Mouse (Mus musculus) megakaryocyte, embryonic 14.5 days (primary cell): ENCODE data around the gene Polr2b. TPM values are rescaled to one million over a fixed set of nuclear protein-coding genes. Genes with fewer than 3 reads are reported as not detected.

Experiments
- H3K27me3 ChIP-seq: replicated peaks from 2 replicates; pipeline ENCODE3; 2012; ENCODE audit warnings: inconsistent platforms
- H3K36me3 ChIP-seq: replicated peaks from 2 replicates; pipeline ENCODE3; 2012; ENCODE audit warnings: low read length, inconsistent platforms, mixed read lengths
- H3K4me1 ChIP-seq: 2 replicates; pipeline ENCODE4 v1.6.1; 2012; ENCODE audit warnings: inconsistent platforms
- H3K4me3 ChIP-seq: replicated peaks from 2 replicates; pipeline ENCODE3; 2012; ENCODE audit warnings: moderate library complexity, mild to moderate bottlenecking, inconsistent platforms
- H3K9me3 ChIP-seq: 2 replicates; pipeline ENCODE4 v1.6.1; 2012; ENCODE audit warnings: inconsistent platforms
- FLI1 ChIP-seq: IDR thresholded peaks from 2 replicates; pipeline ENCODE4 v1.6.1; 2012; ENCODE audit warnings: low read length, inconsistent platforms, mixed read lengths
- GATA1 ChIP-seq: IDR thresholded peaks from 3 replicates; pipeline ENCODE4 v1.6.1; 2012; ENCODE audit warnings: mixed read lengths, low read length, inconsistent platforms, borderline replicate concordance
- polyA plus RNA-seq: library from polyadenylated mRNA; stranded (reverse); fragments of >175 nt; gene quantifications from 2 replicates; pipeline ENCODE4 v1.2.3, GENCODE M21; 2012; ENCODE audit warnings: low replicate concordance; ENCODE audit not compliant: insufficient read depth

Gene Polr2b
- polyA plus RNA-seq, 1 experiment = 1.0 TPM

DNA sequence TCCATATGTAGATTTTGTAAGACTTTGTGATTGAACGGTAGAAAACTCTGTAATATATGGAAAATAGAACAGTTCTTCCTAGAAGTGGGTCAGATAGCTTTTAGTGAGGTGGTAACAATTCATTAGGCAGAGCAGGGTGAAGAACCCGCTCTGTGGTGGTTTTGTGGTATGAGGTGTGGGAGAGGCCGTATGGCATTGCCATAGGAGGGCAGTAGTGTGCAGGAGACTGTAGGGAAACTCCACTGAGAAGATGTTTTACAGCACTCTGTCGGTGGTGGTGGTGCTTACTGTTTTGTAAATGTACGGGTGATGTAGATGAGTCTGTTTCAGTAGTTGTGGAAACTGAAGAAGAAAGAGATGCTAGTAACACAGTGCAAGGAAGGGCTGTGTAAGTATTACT is 20.2 kb downstream of the Polr2b start:
- Histone ChIP-seq H3K4me3 (no peak overlapping the region), H3K27me3 (no peaks in the 10 kb centered on the region), H3K4me1 (peaks cover 4% of the 10 kb centered on the region), H3K36me3 (peaks cover 96% of the 10 kb centered on the region), H3K9me3 (no peaks in the 10 kb centered on the region)
- no peak for TF ChIP-seq GATA1
- TF ChIP-seq FLI1 = no peak

DNA sequence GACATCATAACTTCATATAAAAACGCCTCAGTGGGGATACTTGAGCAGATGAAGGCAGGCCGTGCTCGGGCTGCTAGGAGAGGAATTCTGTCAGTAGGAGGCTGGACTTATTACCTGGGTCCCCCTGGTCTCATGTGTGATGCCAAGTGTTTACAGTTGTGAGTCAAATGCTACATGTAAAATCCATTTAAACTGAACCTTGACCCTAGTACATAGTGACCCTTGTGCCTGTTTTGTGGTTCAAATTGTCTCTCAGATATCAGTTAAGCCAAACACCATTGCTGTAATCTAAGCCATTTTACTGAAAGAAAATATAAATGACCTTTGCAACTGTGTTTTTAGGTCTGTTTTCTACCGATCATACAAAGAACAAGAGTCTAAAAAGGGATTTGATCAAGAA is 30.1 kb downstream of the Polr2b start:
- H3K4me1 ChIP-seq = no peaks in the 10 kb centered on the region
- no peaks in the 10 kb centered on the region for H3K27me3 ChIP-seq
- no peaks in the 10 kb centered on the region for H3K9me3 ChIP-seq
- no peak for TF ChIP-seq GATA1
- no peak for TF ChIP-seq FLI1
- peaks cover 100% of the 10 kb centered on the region for H3K36me3 ChIP-seq
- H3K4me3 ChIP-seq = no peak overlapping the region

DNA sequence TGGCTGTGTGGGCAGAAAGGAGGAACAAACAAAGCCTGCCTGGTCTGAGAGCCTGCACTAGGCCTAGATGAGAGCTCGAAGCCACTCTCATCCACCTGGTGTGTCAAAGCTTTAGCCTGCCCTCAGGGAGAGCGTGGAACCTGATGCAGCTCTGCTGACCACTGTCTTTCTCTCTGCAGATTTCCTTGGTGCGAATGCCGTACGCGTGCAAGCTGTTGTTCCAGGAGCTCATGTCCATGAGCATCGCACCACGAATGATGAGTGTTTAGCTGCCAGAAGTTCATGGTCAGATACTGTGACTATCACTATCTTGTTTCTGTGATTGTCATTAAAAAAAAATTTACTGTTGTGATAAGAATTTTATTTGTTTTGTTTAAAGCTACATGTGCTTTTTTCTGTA is 39.0 kb downstream of the Polr2b start:
- peaks cover 71% of the 10 kb centered on the region for H3K36me3 ChIP-seq
- H3K9me3 ChIP-seq = no peaks in the 10 kb centered on the region
- peaks cover 2% of the 10 kb centered on the region for H3K27me3 ChIP-seq
- H3K4me3 ChIP-seq = no peak overlapping the region
- peaks cover 23% of the 10 kb centered on the region for H3K4me1 ChIP-seq
- no peak for TF ChIP-seq GATA1

DNA sequence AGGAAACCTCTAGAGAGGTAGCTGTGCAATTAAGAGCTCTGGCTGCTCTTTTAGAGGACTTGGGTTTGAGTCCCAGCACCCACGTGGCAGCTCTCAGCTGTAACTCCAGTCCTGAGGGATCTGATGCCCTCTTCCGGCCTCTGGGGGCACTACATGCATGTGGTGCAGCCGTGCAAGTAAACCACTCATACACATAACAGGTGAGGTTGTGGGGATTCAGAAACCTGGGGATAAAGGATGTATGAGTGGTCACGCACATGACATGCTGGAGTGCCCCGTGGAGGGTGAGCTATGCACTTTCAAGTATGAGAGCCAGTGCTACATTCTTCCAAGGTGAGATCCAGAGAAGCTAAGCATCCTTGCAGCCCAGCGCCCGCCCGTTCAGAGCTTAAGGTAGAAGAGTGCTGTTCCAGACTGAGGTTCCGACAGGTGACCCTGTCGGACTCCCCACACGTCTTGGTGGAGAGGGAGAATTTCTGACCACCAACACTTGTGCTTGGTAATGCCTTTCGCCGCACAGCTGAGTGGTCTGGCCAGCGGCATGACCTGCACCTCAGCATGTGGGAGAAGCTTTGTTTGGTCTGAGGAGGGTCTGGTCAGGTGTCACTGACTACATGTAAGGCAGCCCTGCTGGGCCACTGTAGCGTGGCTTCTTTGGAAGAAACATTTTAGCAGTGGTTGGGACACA is 40.2 kb downstream of the Polr2b start:
- Histone ChIP-seq H3K27me3 (peaks cover 2% of the 10 kb centered on the region), H3K36me3 (peaks cover 59% of the 10 kb centered on the region), H3K4me3 (no peak overlapping the region)

DNA sequence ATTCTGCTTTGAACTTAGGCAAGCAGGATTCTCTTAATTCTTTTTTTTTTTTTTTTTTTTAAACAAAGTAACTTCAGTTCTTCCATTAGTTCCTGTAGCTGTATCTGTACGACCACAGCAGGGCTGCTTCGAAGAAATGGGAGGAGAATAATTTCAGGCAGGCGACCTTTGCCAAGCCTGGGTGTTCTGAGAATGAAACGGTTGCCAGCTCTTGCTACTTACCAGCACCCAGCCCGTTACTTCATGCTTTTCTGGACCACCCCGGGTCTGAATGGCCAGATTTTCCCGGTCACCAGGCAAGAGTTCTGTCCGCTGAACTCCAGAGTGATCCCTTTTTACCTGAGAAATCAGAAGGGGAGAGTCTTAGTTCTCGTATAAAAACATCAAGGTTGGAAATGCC is 41.7 kb downstream of the Polr2b start:
- peaks cover 7% of the 10 kb centered on the region for H3K27me3 ChIP-seq
- no peak for TF ChIP-seq FLI1
- TF ChIP-seq GATA1 = no peak
- peaks cover 44% of the 10 kb centered on the region for H3K36me3 ChIP-seq
- H3K4me1 ChIP-seq = peaks cover 40% of the 10 kb centered on the region
- no peak overlapping the region for H3K4me3 ChIP-seq
- H3K9me3 ChIP-seq = no peaks in the 10 kb centered on the region

More for the DNA sequence above, 40.2 kb downstream of the Polr2b start:
- peaks cover 35% of the 10 kb centered on the region for H3K4me1 ChIP-seq
- TF ChIP-seq GATA1 (no peak), FLI1 (no peak)
- H3K9me3 ChIP-seq = no peaks in the 10 kb centered on the region

DNA sequence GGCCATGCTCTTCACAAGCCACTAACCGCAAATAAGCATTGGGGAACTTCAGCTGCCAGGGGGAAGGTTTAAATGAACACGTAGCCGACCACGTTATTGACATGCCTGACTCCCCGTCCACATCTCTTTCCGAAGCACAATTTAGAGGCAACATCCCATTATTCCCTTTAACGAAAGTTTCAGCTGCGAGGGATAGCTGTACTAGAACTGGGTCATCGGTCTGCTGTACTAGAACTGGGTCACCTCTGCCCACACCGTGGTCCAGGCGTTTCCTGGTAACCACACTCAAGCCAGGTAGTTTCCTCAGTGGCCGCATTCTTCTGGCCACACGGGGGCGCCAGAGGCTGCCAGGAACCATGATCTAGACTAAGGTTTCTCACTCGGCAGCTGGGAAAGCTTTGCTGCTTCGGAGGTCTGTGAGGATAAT is 44.4 kb downstream of the Polr2b start:
- TF ChIP-seq FLI1 = no peak
- TF ChIP-seq GATA1 = no peak
- Histone ChIP-seq H3K4me1 (peaks cover 47% of the 10 kb centered on the region), H3K27me3 (peaks cover 9% of the 10 kb centered on the region), H3K4me3 (peak overlapping the region; percentile 86), H3K9me3 (no peaks in the 10 kb centered on the region), H3K36me3 (peaks cover 18% of the 10 kb centered on the region)

DNA sequence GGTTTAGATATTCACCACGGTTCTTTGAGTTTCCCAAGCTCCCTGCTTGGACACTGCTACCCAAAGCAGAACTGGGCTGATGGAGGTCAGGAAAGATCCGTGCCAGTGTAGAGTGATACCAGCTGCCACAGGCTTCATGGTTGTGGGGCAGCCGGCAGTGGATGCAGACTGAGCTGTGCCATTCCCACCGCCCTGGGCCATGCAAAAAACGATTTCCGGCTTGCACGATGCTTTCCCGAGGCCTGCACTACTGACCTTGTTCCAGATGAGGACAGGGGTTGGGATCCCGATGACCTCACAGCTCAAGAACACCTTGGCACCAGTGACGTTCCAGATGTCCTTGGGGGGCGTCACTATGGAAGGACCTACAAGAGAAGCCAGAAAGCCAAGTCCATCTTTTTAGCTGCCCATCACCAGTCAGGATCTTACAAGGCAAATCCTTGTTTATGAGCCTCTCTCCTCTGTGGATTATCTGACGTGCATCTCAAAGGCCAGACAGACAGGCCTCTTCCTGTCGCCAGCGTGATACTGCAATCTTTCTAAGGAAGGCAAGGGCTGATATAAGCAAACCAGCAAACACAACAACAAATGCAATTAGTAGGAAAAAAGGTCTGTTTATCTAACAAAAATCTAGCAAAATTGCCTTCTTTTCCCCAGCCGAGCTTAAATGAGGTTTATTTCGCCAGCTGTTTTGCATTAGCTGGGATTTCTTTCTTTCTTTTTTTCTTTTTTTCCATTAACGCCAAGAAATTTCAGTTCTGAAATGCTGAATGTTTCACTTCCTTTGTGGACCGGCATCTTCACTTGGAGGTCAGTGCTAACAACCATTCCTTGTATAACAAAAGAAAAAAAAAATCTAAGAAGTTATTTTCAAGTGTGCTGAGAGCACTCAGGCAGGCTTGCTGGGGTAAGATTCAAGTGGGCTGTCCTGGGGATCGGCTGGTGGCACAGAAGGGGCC is 45.6 kb downstream of the Polr2b start:
- no peak overlapping the region for H3K4me3 ChIP-seq
- peaks cover 39% of the 10 kb centered on the region for H3K4me1 ChIP-seq
- H3K27me3 ChIP-seq = peaks cover 16% of the 10 kb centered on the region
- TF ChIP-seq FLI1 (no peak), GATA1 (no peak)
- no peaks in the 10 kb centered on the region for H3K9me3 ChIP-seq
- peaks cover 7% of the 10 kb centered on the region for H3K36me3 ChIP-seq

DNA sequence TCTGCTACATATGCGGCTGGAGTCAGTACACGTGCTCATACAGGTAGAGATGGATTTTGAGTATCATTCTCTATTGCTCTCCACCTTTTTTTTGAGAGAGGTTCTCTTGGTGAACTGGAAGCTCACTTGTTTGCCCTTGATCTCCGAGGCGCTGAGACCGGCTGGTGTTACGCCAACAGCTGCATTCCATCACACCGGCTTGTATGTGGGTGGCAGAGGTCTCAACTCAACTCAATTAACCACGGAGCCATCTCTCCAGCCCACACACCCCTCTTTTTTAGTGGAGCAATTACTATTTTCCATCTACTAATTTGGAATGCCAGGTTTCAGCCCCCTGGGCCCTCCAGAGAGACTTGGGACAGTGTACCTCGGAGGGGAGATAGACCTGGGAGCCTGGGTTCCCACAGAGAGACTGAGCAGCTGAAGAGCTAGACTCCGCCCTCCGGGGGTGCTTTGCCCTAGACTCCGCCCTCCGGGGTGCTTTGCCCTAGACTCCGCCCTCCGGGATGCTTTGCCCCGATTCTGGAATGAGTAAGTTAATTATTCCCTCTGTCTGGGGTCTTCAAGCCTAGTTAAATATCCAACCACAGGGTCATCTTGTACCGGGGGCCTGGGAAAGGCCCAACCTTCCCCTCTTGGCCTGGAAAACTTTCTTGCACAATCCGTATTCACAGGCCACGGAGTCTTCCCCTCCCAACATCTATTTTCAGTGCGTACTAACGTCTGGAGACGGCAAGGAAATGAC is 47.6 kb downstream of the Polr2b start:
- Histone ChIP-seq H3K4me3 (peak overlapping the region; percentile 69), H3K36me3 (no peaks in the 10 kb centered on the region), H3K27me3 (peaks cover 19% of the 10 kb centered on the region), H3K4me1 (peaks cover 26% of the 10 kb centered on the region), H3K9me3 (no peaks in the 10 kb centered on the region)
- TF ChIP-seq GATA1 = no peak

DNA sequence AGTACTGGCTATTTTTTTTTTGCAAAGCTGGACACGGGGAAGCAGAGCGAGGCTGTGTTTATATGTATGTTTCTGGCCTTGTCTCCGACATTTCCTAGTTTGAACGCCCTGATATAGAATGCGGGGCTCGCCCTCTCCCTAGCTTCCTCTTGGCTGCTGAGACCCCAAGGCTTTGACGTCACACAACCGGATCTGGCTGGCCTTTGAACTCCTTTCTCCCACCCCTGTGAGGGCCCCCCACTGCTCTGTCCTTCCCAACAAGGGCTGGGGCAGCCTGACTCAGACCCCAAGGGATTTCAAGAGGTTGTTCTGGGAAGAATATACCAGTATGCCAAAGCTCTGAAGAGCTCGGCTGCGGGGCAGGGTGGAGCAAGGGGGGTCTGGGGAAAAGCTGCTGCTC is 48.4 kb downstream of the Polr2b start:
- no peak for TF ChIP-seq FLI1
- TF ChIP-seq GATA1 = no peak
- Histone ChIP-seq H3K4me1 (peaks cover 25% of the 10 kb centered on the region), H3K36me3 (no peaks in the 10 kb centered on the region), H3K9me3 (no peaks in the 10 kb centered on the region), H3K4me3 (no peak overlapping the region), H3K27me3 (peaks cover 25% of the 10 kb centered on the region)

DNA sequence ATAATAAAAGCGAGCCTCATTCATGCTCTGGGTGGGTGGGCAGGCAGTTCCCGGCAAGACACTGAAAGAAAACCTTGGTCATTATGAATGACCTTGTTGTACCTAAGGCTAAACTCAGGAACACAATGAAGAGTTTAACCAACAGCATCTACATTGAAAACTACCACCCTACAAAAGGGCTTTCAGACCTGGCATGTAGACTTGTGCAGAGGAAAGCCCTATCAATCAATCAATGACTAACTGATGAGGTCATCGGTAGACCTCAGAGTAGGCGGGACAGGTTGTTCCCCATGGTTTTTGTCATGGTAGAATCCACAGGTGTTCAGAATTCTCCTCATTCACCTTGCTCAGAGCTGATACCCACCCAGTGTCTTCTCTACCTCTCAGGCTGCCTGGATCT is 50.0 kb downstream of the Polr2b start:
- Histone ChIP-seq H3K27me3 (peaks cover 23% of the 10 kb centered on the region), H3K4me3 (no peak overlapping the region), H3K4me1 (peaks cover 14% of the 10 kb centered on the region), H3K36me3 (no peaks in the 10 kb centered on the region), H3K9me3 (no peaks in the 10 kb centered on the region)
- TF ChIP-seq GATA1 (no peak), FLI1 (no peak)
